Mouse (Mus musculus) thymus, postnatal 4 days (tissue): ENCODE results near the gene Il17d.

ENCODE experiments used
- DNase-seq: peaks from one replicate; pipeline ENCODE4 v3.0.0; 2021

The Il17d gene

GRCm38 (mm10) chr14:57536820-57537219 lies 12.2 kb downstream of the Il17d start:
- no peak for DNase-seq

DNA sequence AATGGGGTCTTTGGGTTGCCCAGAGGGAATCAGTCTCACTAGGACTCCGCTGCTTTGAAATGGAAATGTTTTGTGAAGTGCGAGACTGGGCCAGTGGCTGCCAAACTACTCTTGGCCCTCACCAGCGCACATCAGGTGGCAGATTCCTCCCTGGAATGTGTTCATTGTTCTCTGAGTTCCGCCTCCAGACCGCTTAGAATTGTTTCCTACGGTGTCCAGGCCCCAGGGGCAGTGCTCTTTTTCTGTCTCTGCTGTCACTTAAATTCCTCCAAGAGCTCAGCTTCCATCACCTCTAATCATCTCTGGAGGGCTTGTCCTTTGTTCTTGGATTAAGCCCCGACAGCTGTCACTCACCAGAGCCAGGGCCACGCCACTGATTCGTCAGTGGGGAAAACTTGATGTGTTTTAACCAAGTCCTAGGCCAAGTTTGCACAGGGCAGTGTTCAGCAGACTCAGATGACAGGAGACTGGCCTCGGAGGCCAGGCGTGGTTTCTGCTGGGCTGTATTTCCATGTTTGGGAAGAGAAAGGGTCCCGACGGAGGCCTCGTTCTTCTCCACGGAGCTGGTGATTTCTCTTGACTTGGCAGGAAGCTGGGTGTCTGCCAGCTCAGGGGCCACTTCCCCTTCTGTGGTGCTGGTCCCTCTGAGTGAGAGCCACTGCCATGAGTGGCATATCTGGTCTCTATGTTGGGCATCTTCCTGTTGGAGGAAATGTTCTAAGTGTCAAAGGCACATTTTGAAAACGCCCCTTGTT lies 12.9 kb downstream of the Il17d start:
- DNase-seq = no peak

GRCm38 (mm10) chr14:57540683-57541082 lies 16.1 kb downstream of the Il17d start:
- DNase-seq = no peak

- DNase-seq = peak; percentile 32
These were observed 17.7 kb downstream of the Il17d start for GRCm38 (mm10) chr14:57542231-57542630.

DNA sequence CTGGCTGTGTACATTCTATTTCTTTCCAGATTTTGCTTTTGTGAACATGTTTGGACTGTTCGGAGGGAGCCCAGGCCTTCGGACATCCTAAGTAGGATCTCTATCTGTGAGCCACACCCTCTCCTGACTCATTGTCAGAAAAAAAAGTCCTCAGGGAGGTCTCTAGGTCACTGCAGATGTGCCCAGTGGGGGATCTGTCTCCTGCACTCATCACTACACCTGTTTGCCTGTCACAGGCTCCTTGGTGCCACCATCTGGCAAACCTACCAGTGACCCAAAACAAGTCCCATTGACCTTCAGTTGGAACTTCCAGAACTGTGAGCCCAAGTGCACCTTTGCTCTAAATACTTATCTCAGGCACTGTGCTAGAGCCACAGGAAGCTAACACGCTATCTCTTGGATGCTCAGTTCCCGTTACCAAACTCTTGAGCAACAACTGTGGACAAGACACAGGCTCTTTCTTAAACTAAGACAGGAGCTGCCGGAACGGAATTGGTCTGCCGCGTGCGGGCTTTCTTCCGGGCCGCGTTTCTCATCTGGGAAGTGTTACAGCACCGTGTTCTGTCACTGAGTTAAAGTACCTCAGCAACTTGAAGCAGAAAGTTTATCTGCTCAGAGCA lies 19.0 kb downstream of the Il17d start:
- no peak for DNase-seq

DNA sequence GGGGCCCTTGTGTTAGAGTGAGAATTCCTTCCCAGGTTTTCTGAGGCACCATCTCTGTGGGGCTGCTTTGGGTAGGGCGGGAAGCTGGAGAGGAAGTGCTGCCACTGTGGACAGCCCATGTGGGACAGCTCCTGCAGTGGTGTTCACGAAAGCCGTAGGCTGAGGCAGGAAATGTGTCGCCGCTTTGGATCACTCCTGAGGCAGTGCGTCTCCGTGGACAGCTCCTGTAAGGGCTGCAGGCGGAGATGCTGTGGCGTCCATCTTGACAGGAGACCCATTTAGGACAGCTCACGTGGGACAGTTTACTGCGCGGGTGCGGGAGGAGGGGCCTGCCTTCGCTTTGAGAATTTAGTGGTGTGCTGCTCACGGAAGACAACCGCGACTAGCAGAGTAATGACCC lies 20.9 kb downstream of the Il17d start:
- no peak for DNase-seq

DNA sequence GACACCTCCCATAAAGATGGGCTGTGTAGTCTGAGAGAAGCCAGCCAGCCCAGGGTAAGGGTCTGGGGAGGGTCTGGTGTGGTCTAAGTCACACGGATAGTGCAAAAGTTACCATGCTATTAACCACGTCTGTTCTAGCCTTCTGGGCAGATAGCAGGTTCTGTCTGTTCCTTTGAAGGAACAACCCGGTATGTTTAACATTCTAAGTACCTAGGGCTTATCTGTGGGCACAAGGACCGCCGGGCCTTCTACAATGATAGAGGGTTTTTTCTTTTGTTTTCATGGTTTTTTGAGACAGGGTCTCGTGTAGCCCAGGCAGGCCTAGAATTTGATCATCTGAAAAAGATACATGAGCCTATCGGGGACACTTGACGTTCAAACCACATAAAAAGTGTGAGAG lies 21.6 kb downstream of the Il17d start:
- no peak for DNase-seq

GRCm38 (mm10) chr14:57546557-57547021 lies 22.0 kb downstream of the Il17d start:
- no peak for DNase-seq

- no peak for DNase-seq
These were observed 22.5 kb downstream of the Il17d start for GRCm38 (mm10) chr14:57547062-57547461.

GRCm38 (mm10) chr14:57552945-57553344 lies 28.4 kb downstream of the Il17d start:
- no peak for DNase-seq

- DNase-seq = no peak
These were observed 29.9 kb downstream of the Il17d start for GRCm38 (mm10) chr14:57554434-57554833.

DNA sequence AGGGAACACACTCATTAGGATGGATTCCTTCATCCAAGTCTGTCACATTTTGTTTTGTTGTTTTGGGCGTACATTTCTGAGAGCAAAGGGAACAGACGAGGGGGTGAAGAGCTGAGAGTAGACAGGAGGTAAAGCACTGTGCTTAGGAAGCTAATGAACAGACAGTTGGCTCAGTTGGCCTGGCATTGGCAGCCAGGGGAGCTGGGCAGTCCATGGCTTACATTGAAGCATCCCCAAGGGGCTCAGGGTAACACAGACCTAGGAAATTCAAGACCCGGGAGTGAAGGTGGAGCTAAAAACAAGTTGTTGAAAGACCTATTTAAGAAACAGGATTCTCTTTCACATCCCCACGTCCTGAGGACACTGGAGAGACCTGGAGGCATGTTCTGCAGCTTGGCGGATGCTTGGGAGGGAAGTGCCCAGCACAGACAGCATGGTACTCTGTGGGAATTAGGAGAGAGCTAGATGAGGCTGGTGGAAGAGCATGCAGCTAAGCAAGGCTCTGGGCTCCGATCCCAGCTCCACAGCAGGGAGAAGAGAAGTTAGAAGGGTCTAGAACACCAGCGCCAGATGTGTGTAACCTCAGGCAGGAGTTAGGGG lies 31.0 kb downstream of the Il17d start:
- DNase-seq = no peak

DNA sequence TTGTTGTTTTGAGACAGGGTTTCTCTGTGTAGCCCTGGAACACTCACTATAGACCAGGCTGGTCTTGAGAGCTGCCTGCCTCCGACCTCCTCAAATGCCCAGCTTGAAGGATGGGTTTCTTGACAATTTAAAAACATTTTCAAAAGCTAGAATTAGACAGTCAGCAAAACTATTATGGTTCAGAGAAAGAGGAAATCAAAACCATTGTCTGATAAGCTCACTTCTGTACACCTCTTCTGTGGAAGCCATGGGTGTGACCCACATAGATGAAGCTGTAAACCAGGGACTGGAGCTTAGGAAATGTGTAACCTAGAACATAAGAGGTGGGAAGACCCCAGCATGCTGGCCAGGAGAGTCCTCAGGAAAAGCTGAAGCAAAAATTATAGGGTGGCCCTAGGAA lies 32.3 kb downstream of the Il17d start:
- DNase-seq = no peak

DNA sequence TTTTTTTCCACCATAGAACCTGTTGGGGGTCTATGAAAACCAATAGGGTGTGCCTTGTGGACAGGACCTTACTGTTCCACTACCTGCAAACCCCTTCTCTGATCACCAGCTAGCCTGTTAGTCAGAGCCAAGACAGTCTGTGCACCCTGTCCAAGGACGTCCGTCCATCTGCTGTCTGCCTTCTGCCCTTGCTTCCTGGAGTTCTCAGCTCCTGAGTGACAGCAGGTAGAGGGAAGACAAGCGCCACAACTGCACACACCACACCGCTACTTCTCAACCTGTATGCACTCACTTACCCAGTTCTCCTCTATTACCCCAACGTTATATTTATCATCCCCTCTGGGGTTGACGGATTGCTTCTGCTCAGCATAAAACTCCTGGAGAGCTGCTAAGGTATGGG lies 41.0 kb downstream of the Il17d start:
- DNase-seq = no peak

DNA sequence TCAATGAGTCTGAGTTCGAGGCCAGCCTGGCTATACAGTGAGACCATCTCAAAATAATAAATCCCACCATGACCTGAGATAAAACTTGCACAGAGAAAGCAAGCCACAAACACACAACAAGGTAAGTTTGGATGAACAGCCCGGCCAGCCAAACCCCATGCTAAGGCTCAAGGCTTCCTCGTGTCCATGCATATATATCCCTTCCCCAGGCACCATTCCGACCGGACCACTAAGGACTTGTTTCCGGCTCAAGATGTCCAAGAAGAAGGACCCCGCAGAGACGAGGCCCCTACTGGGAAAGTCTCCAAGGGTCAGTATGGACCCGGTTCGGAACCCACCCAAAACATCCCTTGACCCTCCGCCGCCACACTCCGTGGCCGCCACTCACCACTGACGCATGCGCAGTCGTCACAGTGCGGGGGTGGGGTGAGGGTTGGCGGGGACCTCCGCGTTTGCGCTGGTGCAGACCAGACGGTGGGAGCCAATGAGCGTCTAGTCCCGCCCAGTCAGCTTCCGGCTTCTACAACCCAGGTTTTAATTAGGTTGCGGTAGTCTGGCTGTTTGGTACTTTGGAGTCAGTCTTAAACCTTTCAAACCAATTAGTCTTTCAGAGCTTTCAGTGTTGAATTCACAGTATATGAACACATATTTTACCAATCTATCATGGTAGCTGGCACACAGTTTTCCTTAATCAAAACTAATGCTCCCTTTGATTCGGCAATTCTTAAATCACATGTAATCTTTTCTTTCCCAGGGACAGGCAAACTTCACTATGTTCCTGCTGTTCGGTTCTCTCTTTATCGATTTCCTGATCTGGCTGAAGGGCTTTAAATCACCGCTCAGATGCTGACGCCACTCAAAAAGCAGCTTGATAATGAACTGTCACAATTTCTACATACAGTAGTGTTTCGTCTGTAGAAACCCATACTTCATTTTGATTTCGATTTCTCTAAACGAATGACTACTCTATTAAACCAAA lies 46.9 kb downstream of the Il17d start, which contains the start of gene Eef1akmt1:
Gene Eef1akmt1, minus strand, starts transcription at position 458 of the 979 bp plus-strand sequence.
- peak; percentile 96 for DNase-seq

DNA sequence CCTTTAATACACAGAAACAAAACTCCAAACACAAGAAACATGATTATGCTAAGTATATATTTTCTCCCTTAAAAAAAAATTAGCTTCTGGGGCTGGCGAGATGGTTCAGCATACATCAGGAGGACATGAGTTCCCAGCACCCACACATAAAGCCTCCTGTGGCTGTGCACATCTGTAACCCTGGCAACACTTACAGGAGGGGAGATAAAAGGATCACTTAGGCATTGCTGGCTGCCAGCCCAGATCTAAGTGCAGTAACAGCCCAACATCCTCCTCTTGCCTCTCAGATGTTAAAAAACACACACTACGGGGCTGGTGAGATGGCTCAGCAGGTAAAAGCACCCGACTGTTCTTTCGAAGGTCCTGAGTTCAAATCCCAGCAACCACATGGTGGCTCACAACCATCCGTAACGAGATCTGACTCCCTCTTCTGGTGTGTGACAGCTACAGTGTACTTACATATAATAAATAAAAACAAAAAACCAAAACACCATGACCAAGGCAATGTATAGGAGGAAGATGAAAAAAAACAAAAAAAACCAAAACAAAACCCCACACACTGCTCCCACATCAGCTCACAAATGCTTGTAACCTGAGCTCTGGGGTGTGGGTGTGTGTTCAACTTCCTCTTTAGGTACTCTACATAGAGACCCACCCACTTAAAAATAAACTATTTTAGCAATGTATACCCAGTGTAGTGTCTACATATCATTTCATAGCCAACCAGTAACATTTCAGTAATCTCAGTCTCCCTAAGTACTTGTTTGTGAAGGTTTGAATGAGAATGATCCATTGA lies 50.4 kb downstream of the Il17d start:
- DNase-seq = no peak

GRCm38 (mm10) chr14:57576364-57577060 lies 51.9 kb downstream of the Il17d start:
- no peak for DNase-seq

DNA sequence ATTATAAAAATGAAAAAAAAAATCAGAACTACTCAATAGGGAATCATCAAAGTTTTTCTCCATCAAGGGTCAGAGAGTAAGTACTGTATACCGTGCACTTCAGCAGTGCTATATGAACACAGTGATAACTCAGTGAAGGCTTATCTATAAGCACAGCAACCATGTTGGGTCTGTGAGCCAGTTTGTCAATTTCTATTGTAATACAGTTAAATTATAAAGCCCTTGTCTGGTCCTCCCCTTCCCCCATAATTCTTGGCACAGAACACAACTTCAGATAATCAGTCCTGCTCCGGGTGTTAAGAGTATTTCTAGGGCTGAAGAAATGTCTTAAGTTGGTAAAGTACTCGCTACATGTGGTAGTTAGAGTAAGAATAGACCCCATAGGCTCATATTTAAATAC lies 67.3 kb downstream of the Il17d start:
- DNase-seq = no peak
